Mouse (Mus musculus) kidney, adult 9 months (tissue): Measurements from ENCODE around the gene Gm44965.
A peak's percentile ranks its signal among the peaks of the same experiment; 100 is the strongest.

Source experiments
- DNase-seq: peaks from one replicate; pipeline ENCODE4 v3.0.0; 2022

The Gm44965 gene

GRCm38 (mm10) chr6:48626984-48627383 lies 33.2 kb downstream of the Gm44965 start:
- peak; percentile 89 for DNase-seq

DNA sequence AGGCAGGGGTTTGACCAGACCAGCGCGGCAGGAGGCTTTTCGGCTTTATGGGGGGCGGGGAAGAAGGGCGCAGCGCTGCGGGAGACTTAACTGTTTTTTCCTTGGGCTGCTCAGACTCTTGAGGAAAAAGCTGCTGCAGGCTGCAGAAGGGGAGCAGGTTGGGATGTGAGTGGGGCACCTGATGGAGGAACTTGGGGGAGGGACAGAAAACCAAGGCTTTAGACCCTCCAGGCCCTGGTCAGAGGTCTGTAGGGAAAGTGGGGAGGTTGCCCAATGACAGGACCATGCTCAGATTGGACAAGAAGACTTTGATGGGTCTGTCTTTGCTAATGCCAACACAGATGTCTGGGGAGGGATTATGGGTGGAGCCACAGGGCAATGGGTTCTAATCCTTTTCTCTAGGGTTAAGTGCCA lies 33.8 kb downstream of the Gm44965 start:
- peak; percentile 78 for DNase-seq

GRCm38 (mm10) chr6:48628377-48628776 lies 34.6 kb downstream of the Gm44965 start:
- DNase-seq, result peak; percentile 94

DNA sequence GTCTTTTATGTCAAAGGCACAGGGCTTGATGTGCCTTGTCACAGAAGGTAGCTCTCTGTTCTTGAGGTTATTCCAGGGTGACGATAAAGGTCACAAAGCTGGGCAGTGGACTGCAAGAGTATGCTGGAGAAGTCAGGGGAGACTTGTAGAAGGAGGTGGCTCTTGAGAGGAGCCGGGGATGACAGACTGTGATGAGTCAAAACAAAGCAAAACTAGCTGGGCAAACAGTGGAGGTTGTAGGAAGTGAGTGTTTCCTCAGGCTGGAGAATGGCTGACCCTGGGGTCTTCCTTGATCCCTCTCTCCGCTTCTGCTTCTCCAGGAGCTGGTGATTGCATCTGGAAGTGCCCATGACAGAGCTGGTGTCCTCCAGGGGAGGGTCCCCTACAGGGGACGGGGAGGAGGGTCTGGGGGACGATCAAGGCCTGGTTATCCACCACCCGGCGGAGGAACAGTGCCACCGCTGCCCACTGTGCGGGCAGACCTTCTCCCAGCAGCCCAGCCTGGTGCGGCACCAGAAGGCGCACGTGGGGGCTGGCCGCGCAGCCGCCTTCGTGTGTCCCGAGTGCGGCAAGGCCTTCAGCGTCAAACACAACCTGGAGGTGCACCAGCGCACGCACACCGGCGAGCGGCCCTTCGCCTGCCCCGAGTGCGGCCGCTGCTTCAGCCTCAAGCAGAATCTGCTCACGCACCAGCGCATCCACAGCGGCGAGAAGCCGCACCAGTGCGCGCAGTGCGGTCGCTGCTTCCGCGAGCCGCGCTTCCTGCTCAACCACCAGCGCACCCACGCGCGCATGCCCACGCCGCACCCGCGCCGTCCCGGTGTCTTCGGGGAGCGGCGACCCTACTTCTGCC lies 35.3 kb downstream of the Gm44965 start:
- no peak for DNase-seq

DNA sequence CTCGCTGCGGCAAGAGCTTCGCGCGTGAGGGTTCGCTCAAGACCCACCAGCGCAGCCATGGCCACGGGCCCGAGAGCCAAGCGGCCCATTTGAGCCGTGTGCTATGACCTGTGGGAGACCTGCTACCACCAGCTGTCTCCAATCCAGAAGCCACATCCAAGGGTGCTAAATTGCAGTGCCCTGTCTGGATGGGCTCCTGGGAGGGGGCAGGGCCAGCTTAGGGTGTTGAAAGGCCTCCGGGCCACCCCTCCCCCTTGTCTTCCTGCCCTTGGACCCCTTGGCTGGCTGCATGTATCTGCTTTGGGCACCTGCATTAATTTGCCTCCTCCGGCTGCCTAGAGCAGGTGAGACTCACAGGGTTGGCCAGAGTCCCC lies 35.9 kb downstream of the Gm44965 start:
- peak; percentile 79 for DNase-seq

DNA sequence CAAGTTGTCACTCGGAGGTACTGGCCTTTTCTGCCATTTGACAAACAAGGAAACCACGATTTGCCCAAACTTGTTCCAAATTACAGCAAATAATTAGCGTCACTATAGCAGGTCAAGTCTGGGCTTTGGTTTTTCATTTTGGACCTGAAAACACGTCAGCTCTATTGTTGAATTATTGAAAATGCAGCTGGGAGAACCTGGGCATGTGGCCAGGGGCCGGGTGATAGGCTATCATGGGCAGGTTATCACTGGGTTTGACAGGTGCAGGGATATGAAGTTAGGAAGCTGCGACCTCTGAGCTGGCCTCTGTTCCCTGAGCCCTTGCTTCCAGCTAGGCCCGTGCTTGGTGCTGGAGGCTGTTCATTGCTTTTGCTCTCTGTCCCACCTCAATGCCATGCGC lies 37.1 kb downstream of the Gm44965 start:
- no peak for DNase-seq

DNA sequence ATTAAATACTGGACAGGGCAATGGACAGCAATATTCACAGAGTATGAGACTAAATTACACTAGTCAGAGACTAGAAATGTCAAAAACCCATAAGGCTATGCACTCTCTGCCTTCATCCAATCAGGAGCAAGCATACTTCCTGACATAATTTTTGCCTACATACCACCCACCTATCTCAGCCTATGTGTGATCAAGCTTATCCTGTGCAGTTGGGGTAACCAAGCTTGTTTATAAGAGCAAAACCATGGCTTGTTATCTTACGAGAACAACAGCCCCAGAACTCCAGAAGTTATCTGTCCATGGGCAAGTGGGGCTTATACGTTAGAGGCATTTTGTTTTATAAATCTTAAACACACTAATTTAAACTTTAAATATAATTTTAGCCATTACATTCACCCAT lies 41.4 kb downstream of the Gm44965 start:
- DNase-seq, result no peak

DNA sequence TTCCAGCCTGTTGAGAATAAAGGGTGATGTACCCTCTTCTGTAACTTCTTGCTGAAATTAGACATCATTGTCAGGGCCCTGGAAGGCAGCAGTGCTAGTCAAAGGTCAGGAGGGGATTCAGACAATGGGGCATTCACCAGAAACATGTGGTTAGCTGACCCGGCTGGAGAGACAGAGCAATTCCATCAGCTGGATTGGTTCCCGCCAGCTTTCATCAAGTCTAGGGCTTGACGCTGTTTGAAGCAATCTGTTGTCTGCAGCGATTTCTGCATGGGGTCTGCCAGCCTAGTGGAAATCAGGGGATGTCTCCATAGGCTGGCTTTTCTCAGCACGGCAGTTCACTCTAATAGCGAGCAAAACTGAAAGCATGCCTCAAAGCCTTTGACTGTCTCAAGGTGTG lies 42.8 kb downstream of the Gm44965 start:
- no peak for DNase-seq

- no peak for DNase-seq
These were observed 44.2 kb downstream of the Gm44965 start for GRCm38 (mm10) chr6:48637811-48638500.

GRCm38 (mm10) chr6:48638553-48638952 lies 44.8 kb downstream of the Gm44965 start:
- DNase-seq, result peak; percentile 72

GRCm38 (mm10) chr6:48641391-48641790 lies 47.6 kb downstream of the Gm44965 start:
- DNase-seq, result no peak

DNA sequence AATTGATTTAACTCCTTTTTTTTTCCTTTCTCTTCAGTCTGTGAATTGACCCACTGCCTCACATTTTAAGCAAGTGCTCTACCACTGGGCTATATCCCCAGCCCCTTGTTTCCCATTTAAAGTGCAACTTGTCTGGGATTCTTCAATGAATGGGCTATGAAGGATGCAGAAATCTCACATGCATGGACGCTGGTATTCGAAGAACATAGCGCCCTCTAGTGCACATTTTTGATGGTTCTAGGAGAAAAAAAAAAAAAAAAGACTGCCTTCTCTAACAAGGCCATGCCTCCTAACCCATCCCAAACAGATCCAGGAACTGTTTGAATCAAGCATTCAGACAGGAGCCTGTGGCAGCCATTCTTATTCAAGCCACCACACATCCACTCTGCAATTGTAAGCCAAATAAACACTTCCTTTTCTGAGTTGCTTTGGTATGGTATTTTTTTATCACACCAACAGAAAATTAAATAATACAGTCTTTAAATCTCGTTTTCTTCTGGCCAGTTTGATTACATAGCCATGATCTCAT lies 49.1 kb downstream of the Gm44965 start:
- DNase-seq, result peak; percentile 73

GRCm38 (mm10) chr6:48645660-48646308 lies 52.0 kb downstream of the Gm44965 start:
- peak; percentile 85 for DNase-seq

GRCm38 (mm10) chr6:48646309-48646690 lies 52.6 kb downstream of the Gm44965 start:
- no peak for DNase-seq

- peak; percentile 83 for DNase-seq
These were observed 53.3 kb downstream of the Gm44965 start, which contains the start of gene Gimap8 for GRCm38 (mm10) chr6:48646995-48647394. TSS of gene Gimap8 (plus strand) at chr6:48647234.

GRCm38 (mm10) chr6:48647611-48648010 lies 53.9 kb downstream of the Gm44965 start:
- DNase-seq, result no peak

DNA sequence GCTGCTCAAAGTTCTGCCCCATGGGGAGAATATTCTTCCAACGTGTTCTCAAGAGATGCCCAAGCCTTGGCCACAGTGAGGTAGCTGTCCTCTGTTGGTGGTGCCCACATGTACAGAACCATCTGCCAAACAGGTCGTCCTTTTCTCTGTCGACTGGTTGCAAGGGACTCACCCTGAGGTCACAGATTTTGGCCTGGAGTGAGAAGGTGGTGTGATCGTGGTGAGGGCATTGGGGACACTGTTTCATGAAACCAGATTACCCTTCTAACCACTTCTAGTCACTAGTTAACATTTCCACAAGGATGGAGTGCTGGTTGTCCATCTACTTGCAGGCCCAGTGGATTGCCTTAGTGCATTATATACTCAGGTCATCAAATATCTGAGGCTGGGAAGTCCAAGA lies 55.0 kb downstream of the Gm44965 start:
- DNase-seq, result peak; percentile 75

- no peak for DNase-seq
These were observed 56.3 kb downstream of the Gm44965 start for GRCm38 (mm10) chr6:48650041-48650440.

- DNase-seq, result no peak
These were observed 65.0 kb downstream of the Gm44965 start for GRCm38 (mm10) chr6:48658721-48659120.

- no peak for DNase-seq
These were observed 71.0 kb downstream of the Gm44965 start for GRCm38 (mm10) chr6:48664750-48665149.

- no peak for DNase-seq
These were observed 71.7 kb downstream of the Gm44965 start for GRCm38 (mm10) chr6:48665471-48665870.

DNA sequence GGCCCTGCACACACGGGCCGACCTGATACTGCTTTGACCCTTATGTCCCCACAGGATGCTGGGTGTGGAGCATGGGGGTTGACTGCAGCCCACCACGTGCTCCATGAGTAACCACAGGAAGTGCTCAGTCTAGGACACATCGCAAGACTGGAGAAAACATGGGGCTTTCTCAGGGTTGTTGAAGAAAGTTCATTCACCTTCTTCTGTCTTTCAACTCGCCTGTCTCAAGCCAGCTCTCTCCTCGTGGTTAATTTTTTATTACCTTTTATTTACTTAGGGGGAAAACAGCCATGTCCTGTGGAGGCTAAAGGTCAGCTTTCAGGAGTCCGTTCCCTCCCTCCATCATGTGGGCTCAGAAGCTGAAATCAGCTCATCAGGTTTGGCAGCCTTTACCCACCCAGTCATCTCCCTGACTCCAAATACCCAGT lies 72.4 kb downstream of the Gm44965 start:
- DNase-seq, result peak; percentile 85

- DNase-seq, result no peak
These were observed 74.3 kb downstream of the Gm44965 start for GRCm38 (mm10) chr6:48668022-48668421.
